Mouse (Mus musculus) B cell, adult 2 months (primary cell): ENCODE results near the gene Zfp605.
A peak's percentile ranks its signal among the peaks of the same experiment; 100 is the strongest.
"Not testable (repeated sequence)": the region's sequence is repeated elsewhere in the genome, so short reads cannot be mapped to it uniquely, and the experiment has no call there.

ENCODE experiments used
- DNase-seq, 2 experiments: peaks; one replicate each; pipeline ENCODE4 v3.0.0; 2022

The Zfp605 gene

DNA sequence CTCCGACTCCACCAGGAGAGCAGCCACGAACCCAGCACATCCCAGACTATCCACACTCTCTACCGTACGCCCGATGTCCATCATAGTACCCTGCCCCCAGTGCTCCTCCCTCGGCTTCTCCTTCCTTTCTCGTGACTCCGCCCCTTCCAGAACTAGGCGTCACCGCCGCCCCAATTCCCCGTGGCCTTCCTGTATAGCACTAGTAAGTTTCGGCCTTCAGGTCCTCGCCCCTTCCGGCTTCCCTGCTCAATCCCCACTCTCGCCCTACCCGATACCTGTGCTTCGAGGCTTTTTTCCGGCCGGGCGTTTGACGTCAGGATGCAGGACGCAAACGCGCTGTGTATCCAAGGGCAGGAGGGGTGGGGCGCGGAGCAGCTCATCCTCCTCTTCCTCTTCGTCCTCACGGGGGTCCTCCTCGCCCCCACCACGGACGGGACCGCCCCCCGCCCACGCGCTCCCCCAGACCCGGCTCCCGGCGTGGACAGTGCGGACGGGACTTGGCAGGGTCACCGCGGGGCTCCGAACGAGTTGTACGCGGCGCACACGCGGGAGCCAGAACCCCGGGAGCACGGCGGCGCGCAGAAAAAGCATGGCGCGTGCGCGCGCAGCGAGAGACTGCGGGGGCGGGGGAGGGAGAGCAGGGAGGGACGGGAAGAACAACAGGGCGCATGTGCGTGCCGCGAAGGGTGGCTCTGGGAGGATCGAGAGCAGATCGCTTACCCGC is 2.1 kb upstream of the Zfp605 start, which contains the start of gene Gtpbp6:
Gene Gtpbp6 (minus strand): TSS at position 617 of the 724 bp plus-strand sequence.
- DNase-seq: peak; percentile 86

DNA sequence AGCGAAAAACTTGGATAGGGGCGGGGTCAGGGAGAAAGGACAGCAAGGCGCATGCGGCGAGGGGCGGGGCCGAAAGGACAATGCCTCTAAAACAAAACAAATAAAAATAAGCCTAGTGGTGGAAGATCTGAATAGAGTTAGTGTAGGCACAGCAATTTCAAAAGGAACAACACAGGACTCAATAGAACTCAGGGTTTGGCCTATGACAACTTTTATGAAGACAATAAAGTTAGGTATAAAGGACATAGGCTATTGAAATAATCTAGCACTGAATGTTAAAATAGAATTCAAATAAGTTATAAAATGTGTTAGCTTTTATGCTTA is 1.6 kb upstream of the Zfp605 start:
- DNase-seq: peak; percentile 94 to 96

DNA sequence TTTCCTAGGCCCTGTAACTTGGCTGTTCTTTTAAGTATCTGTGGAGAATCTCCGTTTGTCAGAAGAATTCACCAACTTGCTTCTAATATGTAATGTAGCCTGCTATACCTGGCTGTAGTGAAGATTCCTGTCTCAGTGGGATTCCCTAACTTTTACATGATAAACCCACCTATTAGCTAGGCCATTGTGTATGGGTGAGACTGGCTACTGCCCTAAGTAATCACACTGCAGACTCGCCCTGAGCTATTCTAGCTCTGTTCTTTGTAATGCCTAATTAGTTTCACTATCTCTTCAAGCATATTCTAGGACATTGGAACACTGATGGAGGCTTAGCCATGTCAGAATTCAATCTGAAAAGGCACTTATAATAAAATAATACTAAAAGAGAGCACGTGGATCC is 12.5 kb downstream of the Zfp605 start:
- DNase-seq: not testable (repeated sequence)

DNA sequence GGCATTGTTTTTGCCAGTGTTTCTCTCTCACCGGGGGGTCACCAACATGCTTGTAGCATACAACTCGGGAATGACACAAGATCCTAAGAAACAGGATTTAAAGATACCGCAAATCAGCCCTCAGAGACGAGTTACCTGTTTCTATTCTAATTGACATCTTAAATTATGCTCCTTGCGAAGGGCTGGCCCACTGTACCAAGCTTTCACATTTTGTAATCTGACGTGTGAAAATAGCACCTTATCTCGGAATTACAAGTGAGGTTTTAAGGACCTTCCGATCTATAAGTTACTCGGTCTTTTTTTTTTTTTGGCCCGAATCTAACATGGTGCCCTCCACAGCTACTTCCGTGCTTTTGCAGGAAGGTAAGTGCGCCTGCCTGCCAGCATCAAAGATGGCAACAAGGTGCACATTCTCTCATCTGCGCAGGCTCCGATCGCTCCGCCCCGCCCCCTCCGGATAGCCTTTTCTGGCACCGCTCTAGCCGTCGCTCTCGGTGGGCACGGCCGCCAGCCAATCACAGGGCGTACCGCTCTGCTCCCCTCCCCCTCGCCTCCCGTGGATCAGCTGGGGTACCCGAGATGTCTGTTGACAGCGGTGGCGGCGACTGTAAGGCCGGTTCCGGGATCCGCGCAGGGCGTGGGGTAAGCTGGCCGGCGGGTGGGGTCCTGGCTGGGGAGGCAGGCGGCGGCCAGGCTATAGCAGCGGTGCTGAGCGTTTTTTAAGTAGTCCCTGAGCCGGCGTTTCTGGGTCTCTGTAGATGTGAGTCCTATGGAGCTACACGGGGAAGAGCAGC is 25.6 kb downstream of the Zfp605 start, which contains the start of gene Chfr:
Gene Chfr (plus strand): TSS at position 550 of the 794 bp plus-strand sequence.
- peak; percentile 99 for DNase-seq

DNA sequence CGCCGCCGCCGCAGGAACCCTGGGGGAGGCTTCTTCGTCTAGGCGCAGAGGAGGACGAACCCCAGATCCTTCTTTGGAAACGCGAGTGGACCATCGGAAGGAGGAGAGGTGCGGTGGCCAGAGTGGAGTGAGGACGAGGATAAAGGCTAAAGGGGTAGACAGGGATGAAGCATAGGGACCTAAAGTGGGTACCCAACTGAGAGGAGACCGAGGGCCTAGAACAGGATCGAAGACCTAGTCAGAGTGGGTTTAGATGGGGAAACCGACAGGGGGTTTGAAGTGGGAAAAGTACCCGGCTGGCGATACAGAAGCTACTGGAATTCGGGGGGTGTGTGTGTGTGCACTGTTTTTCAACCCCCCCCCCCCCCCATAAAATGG is 26.2 kb downstream of the Zfp605 start:
- no peak for DNase-seq

DNA sequence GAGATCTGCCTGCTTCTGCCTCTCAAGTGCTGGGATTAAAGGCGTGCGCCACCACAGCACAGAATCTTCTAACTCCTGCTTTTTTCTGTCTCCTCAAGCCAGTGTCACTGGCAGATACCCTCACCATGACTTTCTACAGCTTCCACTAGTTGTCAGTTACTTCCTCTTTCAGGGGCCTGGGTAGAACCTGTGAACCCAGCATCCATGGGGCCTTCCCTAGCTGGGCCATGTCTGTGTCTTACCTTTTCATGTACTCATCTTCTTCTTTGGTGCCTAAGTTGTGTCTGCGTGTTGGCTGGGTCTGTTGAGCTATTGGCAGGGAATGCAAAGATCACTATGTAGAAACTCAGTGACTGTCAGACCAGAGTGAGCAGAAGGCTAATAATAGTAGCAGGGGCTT is 27.9 kb downstream of the Zfp605 start:
- peak; percentile 5 to 38 for DNase-seq

- no peak for DNase-seq
Measured at GRCm38 (mm10) chr5:110139325-110139724, 29.4 kb downstream of the Zfp605 start.

GRCm38 (mm10) chr5:110140424-110140823 is 30.5 kb downstream of the Zfp605 start:
- DNase-seq: no peak

- no peak for DNase-seq
Measured at GRCm38 (mm10) chr5:110142309-110142708, 32.4 kb downstream of the Zfp605 start.

- peak; percentile 25 to 33 for DNase-seq
Measured at GRCm38 (mm10) chr5:110143007-110143406, 33.1 kb downstream of the Zfp605 start.

- no peak for DNase-seq
Measured at GRCm38 (mm10) chr5:110169374-110169773, 59.5 kb downstream of the Zfp605 start.

- DNase-seq: peak; percentile 95
Measured at GRCm38 (mm10) chr5:110176362-110177020, 66.6 kb downstream of the Zfp605 start, which contains the start of gene Golga3. Gene Golga3, plus strand, starts transcription at chr5:110176701.

- no peak for DNase-seq
Measured at GRCm38 (mm10) chr5:110177021-110177420, 67.1 kb downstream of the Zfp605 start.

DNA sequence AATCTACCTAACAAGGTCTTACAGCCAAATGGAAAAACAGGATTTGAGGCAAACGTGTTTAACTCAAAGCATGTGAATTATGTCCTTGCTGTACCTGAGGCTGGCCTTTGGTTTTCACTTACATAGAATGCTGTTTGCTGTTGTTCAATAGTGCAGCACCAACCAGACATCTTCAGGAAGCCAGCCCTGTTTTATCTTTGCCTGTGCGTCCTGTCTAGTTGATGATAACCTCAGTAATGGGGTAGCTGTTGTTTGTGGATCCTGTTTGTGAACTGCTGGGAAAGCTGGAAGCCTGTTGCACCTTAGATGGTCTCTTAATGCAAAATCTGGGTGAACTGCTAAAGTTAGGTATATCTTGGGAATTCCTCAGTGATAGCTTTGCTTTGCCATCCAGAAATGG is 68.7 kb downstream of the Zfp605 start:
- no peak for DNase-seq
